Mouse (Mus musculus): ENCODE data around the gene Scn3a. TPM values are rescaled to one million over a fixed set of nuclear protein-coding genes. Genes with fewer than 3 reads are reported as not detected.
A peak's percentile ranks its signal among the peaks of the same experiment; 100 is the strongest.

Scn3a gene
- total and polyA plus RNA-seq, 2 experiments from 2014 or later: 51.7 to 97.5 TPM

- H3K9ac ChIP-seq (replicated peaks; ENCODE audit: low read length, poor library complexity, severe bottlenecking): no peak overlapping the region
- H3K27ac ChIP-seq (ENCODE audit: low read depth, low read length): peak overlapping the region; percentile 38; the same call in 1 of the 2 replicates
- no peak for TF ChIP-seq CTCF (IDR thresholded peaks at IDR 0.05)
- ATAC-seq (ENCODE audit: low FRiP score) (peak; percentile 92), DNase-seq (ENCODE audit: low spot score) (peak; percentile 63)
- no peaks in the 10 kb centered on the region for H3K4me1 ChIP-seq (ENCODE audit: insufficient read depth, low read length)
- no peaks in the 10 kb centered on the region for H3K27me3 ChIP-seq (ENCODE audit: insufficient read depth, low read length)
- H3K4me2 ChIP-seq (ENCODE audit: low read depth, low read length, poor library complexity, severe bottlenecking): no peak overlapping the region
- no peaks in the 10 kb centered on the region for H3K9me3 ChIP-seq (ENCODE audit: low read length)
- WGBS: 28% methylated on average over 2 of the region's 2 CpGs
- no peak overlapping the region for H3K4me3 ChIP-seq (ENCODE audit: low read depth, low read length)
- H3K36me3 ChIP-seq (ENCODE audit: insufficient read depth, low read length): no peaks in the 10 kb centered on the region
Measured at GRCm38 (mm10) chr2:65450449-65451360, 116.7 kb downstream of the Scn3a start.

- WGBS: 91% methylated on average over 5 of the region's 5 CpGs
Measured at GRCm38 (mm10) chr2:65449126-65449828, 118.2 kb downstream of the Scn3a start.

GRCm38 (mm10) chr2:65443082-65443481 is 124.3 kb downstream of the Scn3a start:
- Histone ChIP-seq H3K9me3 (ENCODE audit: low read length) (no peaks in the 10 kb centered on the region), H3K9ac (replicated peaks; ENCODE audit: low read length, poor library complexity, severe bottlenecking) (no peak overlapping the region), H3K27ac (ENCODE audit: low read depth, low read length) (no peak overlapping the region), H3K27me3 (ENCODE audit: insufficient read depth, low read length) (no peaks in the 10 kb centered on the region), H3K4me3 (ENCODE audit: low read depth, low read length) (no peak overlapping the region), H3K4me1 (ENCODE audit: insufficient read depth, low read length) (peaks cover 4% of the 10 kb centered on the region; the same call in 1 of the 2 replicates), H3K36me3 (ENCODE audit: insufficient read depth, low read length) (no peaks in the 10 kb centered on the region), H3K4me2 (ENCODE audit: low read depth, low read length, poor library complexity, severe bottlenecking) (no peak overlapping the region)
- no peak for ATAC-seq (ENCODE audit: low FRiP score)
- no peak for TF ChIP-seq CTCF (IDR thresholded peaks at IDR 0.05)
- WGBS: 82% methylated on average over 4 of the region's 4 CpGs
- DNase-seq (ENCODE audit: low spot score): no peak

More at GRCm38 (mm10) chr2:65449126-65449828, 118.2 kb downstream of the Scn3a start:
- no peak for TF ChIP-seq CTCF (IDR thresholded peaks at IDR 0.05)
- Histone ChIP-seq H3K9ac (replicated peaks; ENCODE audit: low read length, poor library complexity, severe bottlenecking) (no peak overlapping the region), H3K4me1 (ENCODE audit: insufficient read depth, low read length) (no peaks in the 10 kb centered on the region), H3K4me2 (ENCODE audit: low read depth, low read length, poor library complexity, severe bottlenecking) (no peak overlapping the region), H3K4me3 (ENCODE audit: low read depth, low read length) (no peak overlapping the region), H3K27me3 (ENCODE audit: insufficient read depth, low read length) (no peaks in the 10 kb centered on the region), H3K36me3 (ENCODE audit: insufficient read depth, low read length) (no peaks in the 10 kb centered on the region), H3K9me3 (ENCODE audit: low read length) (no peaks in the 10 kb centered on the region), H3K27ac (ENCODE audit: low read depth, low read length) (no peak overlapping the region)
- DNase-seq (ENCODE audit: low spot score): no peak
- no peak for ATAC-seq (ENCODE audit: low FRiP score)

- TF ChIP-seq CTCF (IDR thresholded peaks at IDR 0.05): no peak
- 33% methylated on average over 5 of the region's 5 CpGs for WGBS
- no peak for ATAC-seq (ENCODE audit: low FRiP score)
Measured at GRCm38 (mm10) chr2:65441566-65441965, 125.9 kb downstream of the Scn3a start.

GRCm38 (mm10) chr2:65441110-65441509 is 126.3 kb downstream of the Scn3a start:
- no peak for ATAC-seq (ENCODE audit: low FRiP score)
- H3K27me3 ChIP-seq (ENCODE audit: insufficient read depth, low read length): no peaks in the 10 kb centered on the region
- 66% methylated on average over 6 of the region's 6 CpGs for WGBS
- no peak overlapping the region for H3K4me3 ChIP-seq (ENCODE audit: low read depth, low read length)
- no peak for TF ChIP-seq CTCF (IDR thresholded peaks at IDR 0.05)
- 0 out of 2 replicates have a peak overlapping the region, but pooled peaks have one; percentile 57 for H3K27ac ChIP-seq (ENCODE audit: low read depth, low read length)
- no peaks in the 10 kb centered on the region for H3K36me3 ChIP-seq (ENCODE audit: insufficient read depth, low read length)
- no peak overlapping the region for H3K9ac ChIP-seq (replicated peaks; ENCODE audit: low read length, poor library complexity, severe bottlenecking)
- H3K4me2 ChIP-seq (ENCODE audit: low read depth, low read length, poor library complexity, severe bottlenecking): no peak overlapping the region
- H3K9me3 ChIP-seq (ENCODE audit: low read length): no peaks in the 10 kb centered on the region
- DNase-seq (ENCODE audit: low spot score): no peak
- peaks cover 4% of the 10 kb centered on the region; the same call in 1 of the 2 replicates for H3K4me1 ChIP-seq (ENCODE audit: insufficient read depth, low read length)

More at GRCm38 (mm10) chr2:65441566-65441965, 125.9 kb downstream of the Scn3a start:
- no peaks in the 10 kb centered on the region for H3K36me3 ChIP-seq (ENCODE audit: insufficient read depth, low read length)
- H3K4me2 ChIP-seq (ENCODE audit: low read depth, low read length, poor library complexity, severe bottlenecking): no peak overlapping the region
- H3K9ac ChIP-seq (replicated peaks; ENCODE audit: low read length, poor library complexity, severe bottlenecking): no peak overlapping the region
- peak; percentile 35 for DNase-seq (ENCODE audit: low spot score)
- H3K4me3 ChIP-seq (ENCODE audit: low read depth, low read length): no peak overlapping the region
- H3K9me3 ChIP-seq (ENCODE audit: low read length): no peaks in the 10 kb centered on the region
- H3K4me1 ChIP-seq (ENCODE audit: insufficient read depth, low read length): peaks cover 4% of the 10 kb centered on the region; the same call in 1 of the 2 replicates
- peak overlapping the region; percentile 51; the same call in 1 of the 2 replicates for H3K27ac ChIP-seq (ENCODE audit: low read depth, low read length)
- H3K27me3 ChIP-seq (ENCODE audit: insufficient read depth, low read length): no peaks in the 10 kb centered on the region

Measured in midbrain, postnatal 0 days (tissue).